Mouse (Mus musculus): ENCODE measurements at regions not wholly inside any gene's neighbourhood (a gene's known extent, or its start where the extent isn't known, plus 50 kb on each side); places are given as distances from the start of the nearest gene placed in this dataset.

DNA sequence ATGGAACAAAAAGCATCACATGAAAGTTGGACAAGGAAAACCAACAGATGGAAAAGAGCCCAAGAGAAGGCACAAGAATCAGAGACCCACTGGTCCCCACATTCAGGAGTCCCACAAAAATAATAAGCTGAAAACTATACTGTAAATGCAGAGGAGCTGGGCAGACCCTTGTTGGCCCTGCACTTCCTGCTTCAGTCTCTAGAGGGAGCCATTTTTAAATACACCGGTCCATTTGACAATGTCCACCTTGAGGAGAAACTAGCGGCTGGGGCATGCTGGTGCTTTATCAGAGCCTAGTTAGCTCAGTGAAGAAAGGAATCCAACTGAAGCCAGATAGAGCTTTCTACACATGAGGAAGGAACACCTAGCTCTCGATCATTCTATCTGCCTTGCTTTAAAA, 90.1 kb upstream of the Tmem150c start:
- Histone ChIP-seq H3K27me3 (ENCODE audit: control insufficient read depth, insufficient read depth, low read length) (no peaks in the 10 kb centered on the region), H3K4me3 (replicated peaks; ENCODE audit: low read length) (no peak overlapping the region)
- 59% methylated on average over 3 of the region's 3 CpGs for WGBS

DNA sequence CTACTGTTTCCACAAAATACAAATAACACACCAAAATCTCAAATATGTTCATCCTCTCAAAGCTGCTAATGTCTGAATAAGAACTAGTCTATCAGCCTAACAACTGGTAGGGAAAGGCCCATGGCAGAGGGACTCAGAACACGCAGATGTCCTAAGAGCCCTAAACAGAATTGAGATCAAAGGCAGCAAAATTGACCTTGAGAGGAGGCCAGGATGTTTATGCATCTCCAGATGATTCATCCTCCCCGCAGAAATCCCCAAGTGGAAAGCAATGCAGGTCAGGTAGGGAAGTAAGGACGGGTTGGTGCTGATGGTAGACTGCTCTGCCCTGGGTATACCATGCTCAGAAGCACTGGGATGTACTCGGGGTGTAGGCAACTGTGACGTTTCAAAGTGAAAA, 89.0 kb upstream of the Tmem150c start:
- no peaks in the 10 kb centered on the region for H3K9me3 ChIP-seq (ENCODE audit: control insufficient read depth, low read length)
- H3K36me3 ChIP-seq (replicated peaks; ENCODE audit: control insufficient read depth, insufficient read depth), result no peaks in the 10 kb centered on the region
- no peaks in the 10 kb centered on the region for H3K4me1 ChIP-seq (replicated peaks; ENCODE audit: control insufficient read depth, insufficient read depth, low read length)
- no peak overlapping the region for H3K9ac ChIP-seq
- WGBS, result 81% methylated on average over 5 of the region's 5 CpGs
- no peak overlapping the region for H3K27ac ChIP-seq
- no peak overlapping the region for H3K4me3 ChIP-seq (replicated peaks; ENCODE audit: low read length)
- DNase-seq (ENCODE audit: low spot score), result no peak
- no peak for ATAC-seq (ENCODE audit: low FRiP score)
- H3K4me2 ChIP-seq (replicated peaks), result no peak overlapping the region
- H3K27me3 ChIP-seq (ENCODE audit: control insufficient read depth, insufficient read depth, low read length), result no peaks in the 10 kb centered on the region

More for the DNA sequence above, 90.1 kb upstream of the Tmem150c start:
- Histone ChIP-seq H3K9ac (no peak overlapping the region), H3K4me2 (replicated peaks) (no peak overlapping the region), H3K36me3 (replicated peaks; ENCODE audit: control insufficient read depth, insufficient read depth) (no peaks in the 10 kb centered on the region), H3K4me1 (replicated peaks; ENCODE audit: control insufficient read depth, insufficient read depth, low read length) (no peaks in the 10 kb centered on the region), H3K9me3 (ENCODE audit: control insufficient read depth, low read length) (no peaks in the 10 kb centered on the region), H3K27ac (no peak overlapping the region)
- DNase-seq (ENCODE audit: low spot score), result no peak
- no peak for ATAC-seq (ENCODE audit: low FRiP score)

DNA sequence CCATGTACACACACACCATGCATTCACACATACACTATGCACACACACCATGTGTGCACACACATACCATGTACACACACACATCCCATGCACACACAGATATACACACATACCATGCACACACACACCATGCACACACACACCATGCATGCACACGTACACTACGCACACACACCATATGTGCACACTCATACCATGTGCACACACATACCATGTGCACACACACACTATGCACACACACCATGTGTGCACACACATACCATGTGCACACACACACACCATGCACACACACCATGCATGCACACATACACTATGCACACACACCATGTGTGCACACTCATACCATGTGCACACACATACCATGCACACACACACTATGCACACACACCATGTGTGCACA, 87.1 kb upstream of the Tmem150c start:
- no peak for ATAC-seq (ENCODE audit: low FRiP score)
- Histone ChIP-seq H3K27ac (no peak overlapping the region), H3K9me3 (ENCODE audit: control insufficient read depth, low read length) (no peaks in the 10 kb centered on the region), H3K36me3 (replicated peaks; ENCODE audit: control insufficient read depth, insufficient read depth) (no peaks in the 10 kb centered on the region), H3K4me2 (replicated peaks) (no peak overlapping the region), H3K4me3 (replicated peaks; ENCODE audit: low read length) (no peak overlapping the region), H3K27me3 (ENCODE audit: control insufficient read depth, insufficient read depth, low read length) (no peaks in the 10 kb centered on the region), H3K4me1 (replicated peaks; ENCODE audit: control insufficient read depth, insufficient read depth, low read length) (no peaks in the 10 kb centered on the region), H3K9ac (no peak overlapping the region)
- WGBS, result 96% methylated on average over 2 of the region's 2 CpGs
- DNase-seq (ENCODE audit: low spot score), result no peak

GRCm38 (mm10) chr5:100244811-100245210, 85.2 kb upstream of the Tmem150c start:
- Histone ChIP-seq H3K27ac (no peak overlapping the region), H3K4me2 (replicated peaks) (no peak overlapping the region), H3K27me3 (ENCODE audit: control insufficient read depth, insufficient read depth, low read length) (no peaks in the 10 kb centered on the region), H3K9ac (no peak overlapping the region), H3K9me3 (ENCODE audit: control insufficient read depth, low read length) (no peaks in the 10 kb centered on the region), H3K36me3 (replicated peaks; ENCODE audit: control insufficient read depth, insufficient read depth) (no peaks in the 10 kb centered on the region), H3K4me1 (replicated peaks; ENCODE audit: control insufficient read depth, insufficient read depth, low read length) (no peaks in the 10 kb centered on the region), H3K4me3 (replicated peaks; ENCODE audit: low read length) (no peak overlapping the region)
- no peak for DNase-seq (ENCODE audit: low spot score)
- no peak for ATAC-seq (ENCODE audit: low FRiP score)
- WGBS, result 82% methylated on average over 3 of the region's 3 CpGs

GRCm38 (mm10) chr5:100240876-100241275, 81.3 kb upstream of the Tmem150c start:
- Histone ChIP-seq H3K9me3 (ENCODE audit: control insufficient read depth, low read length) (no peaks in the 10 kb centered on the region), H3K4me2 (replicated peaks) (no peak overlapping the region), H3K27me3 (ENCODE audit: control insufficient read depth, insufficient read depth, low read length) (no peaks in the 10 kb centered on the region), H3K4me3 (replicated peaks; ENCODE audit: low read length) (no peak overlapping the region), H3K27ac (no peak overlapping the region), H3K36me3 (replicated peaks; ENCODE audit: control insufficient read depth, insufficient read depth) (no peaks in the 10 kb centered on the region), H3K4me1 (replicated peaks; ENCODE audit: control insufficient read depth, insufficient read depth, low read length) (no peaks in the 10 kb centered on the region), H3K9ac (no peak overlapping the region)
- 70% methylated on average over 6 of the region's 6 CpGs for WGBS
- DNase-seq (ENCODE audit: low spot score), result peak; percentile 71
- ATAC-seq (ENCODE audit: low FRiP score), result no peak

DNA sequence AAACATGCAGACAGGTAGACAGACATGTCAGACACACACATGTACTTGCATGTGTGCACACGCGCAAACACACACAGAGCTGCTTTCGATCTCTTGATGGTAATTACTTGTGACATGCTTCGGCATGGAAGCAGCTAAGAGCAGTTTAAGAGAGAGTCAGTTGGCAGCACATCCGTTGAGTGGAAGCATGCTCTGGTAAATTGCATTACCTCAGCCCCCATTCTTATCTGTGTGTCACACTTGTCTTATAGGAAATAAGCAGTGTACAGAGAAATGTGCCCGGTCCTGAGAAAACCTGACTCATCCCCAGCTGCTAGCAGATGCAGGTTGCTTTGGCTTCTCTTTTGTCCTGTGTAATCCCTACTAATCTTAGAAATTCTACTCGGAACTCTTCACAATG, 80.0 kb upstream of the Tmem150c start:
- no peaks in the 10 kb centered on the region for H3K27me3 ChIP-seq (ENCODE audit: control insufficient read depth, insufficient read depth, low read length)
- ATAC-seq (ENCODE audit: low FRiP score) (no peak), DNase-seq (ENCODE audit: low spot score) (no peak)
- no peak overlapping the region for H3K27ac ChIP-seq
- H3K4me1 ChIP-seq (replicated peaks; ENCODE audit: control insufficient read depth, insufficient read depth, low read length), result no peaks in the 10 kb centered on the region
- H3K4me2 ChIP-seq (replicated peaks), result no peak overlapping the region
- H3K9ac ChIP-seq, result no peak overlapping the region
- H3K9me3 ChIP-seq (ENCODE audit: control insufficient read depth, low read length), result no peaks in the 10 kb centered on the region
- no peak overlapping the region for H3K4me3 ChIP-seq (replicated peaks; ENCODE audit: low read length)
- WGBS, result 69% methylated on average over 7 of the region's 7 CpGs
- H3K36me3 ChIP-seq (replicated peaks; ENCODE audit: control insufficient read depth, insufficient read depth), result no peaks in the 10 kb centered on the region

GRCm38 (mm10) chr5:100238287-100239036, 78.9 kb upstream of the Tmem150c start:
- H3K4me1 ChIP-seq (replicated peaks; ENCODE audit: control insufficient read depth, insufficient read depth, low read length), result no peaks in the 10 kb centered on the region
- no peaks in the 10 kb centered on the region for H3K27me3 ChIP-seq (ENCODE audit: control insufficient read depth, insufficient read depth, low read length)
- no peaks in the 10 kb centered on the region for H3K9me3 ChIP-seq (ENCODE audit: control insufficient read depth, low read length)
- no peak overlapping the region for H3K27ac ChIP-seq
- no peaks in the 10 kb centered on the region for H3K36me3 ChIP-seq (replicated peaks; ENCODE audit: control insufficient read depth, insufficient read depth)
- H3K4me3 ChIP-seq (replicated peaks; ENCODE audit: low read length), result no peak overlapping the region
- ATAC-seq (ENCODE audit: low FRiP score) (no peak), DNase-seq (ENCODE audit: low spot score) (no peak)
- H3K9ac ChIP-seq, result no peak overlapping the region
- WGBS, result 86% methylated on average over 15 of the region's 15 CpGs
- no peak overlapping the region for H3K4me2 ChIP-seq (replicated peaks)

- Histone ChIP-seq H3K9me3 (ENCODE audit: control insufficient read depth, low read length) (no peaks in the 10 kb centered on the region), H3K27me3 (ENCODE audit: control insufficient read depth, insufficient read depth, low read length) (no peaks in the 10 kb centered on the region), H3K9ac (no peak overlapping the region), H3K4me2 (replicated peaks) (no peak overlapping the region), H3K4me3 (replicated peaks; ENCODE audit: low read length) (no peak overlapping the region), H3K27ac (no peak overlapping the region), H3K4me1 (replicated peaks; ENCODE audit: control insufficient read depth, insufficient read depth, low read length) (no peaks in the 10 kb centered on the region), H3K36me3 (replicated peaks; ENCODE audit: control insufficient read depth, insufficient read depth) (no peaks in the 10 kb centered on the region)
- ATAC-seq (ENCODE audit: low FRiP score) (no peak), DNase-seq (ENCODE audit: low spot score) (no peak)
- 91% methylated on average over 12 of the region's 12 CpGs for WGBS
Observed at GRCm38 (mm10) chr5:100237674-100238278, 78.2 kb upstream of the Tmem150c start.

GRCm38 (mm10) chr5:100236277-100236676, 76.7 kb upstream of the Tmem150c start:
- H3K9ac ChIP-seq, result no peak overlapping the region
- H3K27ac ChIP-seq, result no peak overlapping the region
- DNase-seq (ENCODE audit: low spot score) (no peak), ATAC-seq (ENCODE audit: low FRiP score) (no peak)
- H3K4me1 ChIP-seq (replicated peaks; ENCODE audit: control insufficient read depth, insufficient read depth, low read length), result peaks cover 5% of the 10 kb centered on the region; the same call in 1 of the 2 replicates
- WGBS, result 96% methylated on average over 17 of the region's 17 CpGs
- H3K4me3 ChIP-seq (replicated peaks; ENCODE audit: low read length), result no peak overlapping the region
- no peaks in the 10 kb centered on the region for H3K36me3 ChIP-seq (replicated peaks; ENCODE audit: control insufficient read depth, insufficient read depth)
- no peaks in the 10 kb centered on the region for H3K9me3 ChIP-seq (ENCODE audit: control insufficient read depth, low read length)
- no peaks in the 10 kb centered on the region for H3K27me3 ChIP-seq (ENCODE audit: control insufficient read depth, insufficient read depth, low read length)
- no peak overlapping the region for H3K4me2 ChIP-seq (replicated peaks)
